Mouse (Mus musculus) kidney, adult 18-20 months (tissue): ENCODE data around the gene Ap2m1.
"Not testable (repeated sequence)": the region's sequence is repeated elsewhere in the genome, so short reads cannot be mapped to it uniquely, and the experiment has no call there.

Source experiments
- DNase-seq: peaks from one replicate; pipeline ENCODE4 v3.0.0; 2021

Ap2m1 gene

GRCm38 (mm10) chr16:20535296-20536080 is at the start of gene Ap2m1:
Gene Ap2m1, plus strand, starts transcription at chr16:20535478.
- DNase-seq, result peak; percentile 89

- DNase-seq, result peak; percentile 48
These were observed 49.2 kb upstream of the Ap2m1 start for GRCm38 (mm10) chr16:20486048-20486447.

- DNase-seq, result no peak
These were observed 47.1 kb upstream of the Ap2m1 start for GRCm38 (mm10) chr16:20488151-20488550.

- not testable (repeated sequence) for DNase-seq
These were observed 46.5 kb upstream of the Ap2m1 start for GRCm38 (mm10) chr16:20488751-20489150.

- no peak for DNase-seq
These were observed 46.0 kb upstream of the Ap2m1 start for GRCm38 (mm10) chr16:20489233-20489632.

GRCm38 (mm10) chr16:20490581-20490980 is 44.7 kb upstream of the Ap2m1 start:
- no peak for DNase-seq

GRCm38 (mm10) chr16:20491301-20491700 is 44.0 kb upstream of the Ap2m1 start:
- no peak for DNase-seq

- DNase-seq, result no peak
These were observed 41.8 kb upstream of the Ap2m1 start for GRCm38 (mm10) chr16:20493452-20493851.

GRCm38 (mm10) chr16:20496671-20497600 is 38.3 kb upstream of the Ap2m1 start:
- peak; percentile 66 for DNase-seq

- peak; percentile 21 for DNase-seq
These were observed 37.1 kb upstream of the Ap2m1 start for GRCm38 (mm10) chr16:20497980-20498676.

- DNase-seq, result peak; percentile 97
These were observed 36.4 kb upstream of the Ap2m1 start, which contains the start of gene Eif2b5 for GRCm38 (mm10) chr16:20498677-20499475. Gene Eif2b5, plus strand, starts transcription at chr16:20498817.

- DNase-seq, result no peak
These were observed 29.3 kb upstream of the Ap2m1 start for GRCm38 (mm10) chr16:20506000-20506399.

- peak; percentile 60 for DNase-seq
These were observed 25.9 kb upstream of the Ap2m1 start for GRCm38 (mm10) chr16:20509349-20509748.

GRCm38 (mm10) chr16:20511277-20511847 is 23.9 kb upstream of the Ap2m1 start:
- no peak for DNase-seq

- DNase-seq, result peak; percentile 37
These were observed 19.2 kb upstream of the Ap2m1 start for GRCm38 (mm10) chr16:20516032-20516431.

- DNase-seq, result peak; percentile 93
These were observed 18.5 kb upstream of the Ap2m1 start, which contains the start of gene Dvl3 for GRCm38 (mm10) chr16:20516726-20517201. Gene Dvl3, plus strand, starts transcription at chr16:20516982.

- no peak for DNase-seq
These were observed 18.1 kb upstream of the Ap2m1 start for GRCm38 (mm10) chr16:20517216-20517615.

GRCm38 (mm10) chr16:20517701-20518374 is 17.4 kb upstream of the Ap2m1 start:
- peak; percentile 43 for DNase-seq

GRCm38 (mm10) chr16:20523886-20524285 is 11.4 kb upstream of the Ap2m1 start:
- DNase-seq, result no peak

- DNase-seq, result no peak
These were observed 6.5 kb upstream of the Ap2m1 start for GRCm38 (mm10) chr16:20528779-20529178.

- DNase-seq, result no peak
These were observed 5.9 kb upstream of the Ap2m1 start for GRCm38 (mm10) chr16:20529375-20529774.
